Mouse (Mus musculus): ENCODE measurements around the gene Rps15a.

- TF ChIP-seq GATA1 (IDR thresholded peaks at IDR 0.05; ENCODE audit: low read length) (no peak), TAL1 (IDR thresholded peaks at IDR 0.05; ENCODE audit: low read length) (no peak)
These were observed 44.1 kb upstream of the Rps15a start for GRCm38 (mm10) chr7:118160121-118160520.

All from erythroblast, embryonic 14.5 days (primary cell).